Mouse (Mus musculus) embryo, embryonic 11.5 days (tissue): ENCODE data around the gene Arhgap15.

ENCODE experiments used
- DNase-seq: peaks from one replicate; pipeline ENCODE4 v3.0.0-alpha.2; 2012; ENCODE audit warnings: low read depth, low spot score

Gene Arhgap15

GRCm38 (mm10) chr2:44353594-44353993, 605.0 kb downstream of the Arhgap15 start:
- DNase-seq, result no peak

- DNase-seq, result no peak
Observed at GRCm38 (mm10) chr2:44354786-44355185, 606.2 kb downstream of the Arhgap15 start.

DNA sequence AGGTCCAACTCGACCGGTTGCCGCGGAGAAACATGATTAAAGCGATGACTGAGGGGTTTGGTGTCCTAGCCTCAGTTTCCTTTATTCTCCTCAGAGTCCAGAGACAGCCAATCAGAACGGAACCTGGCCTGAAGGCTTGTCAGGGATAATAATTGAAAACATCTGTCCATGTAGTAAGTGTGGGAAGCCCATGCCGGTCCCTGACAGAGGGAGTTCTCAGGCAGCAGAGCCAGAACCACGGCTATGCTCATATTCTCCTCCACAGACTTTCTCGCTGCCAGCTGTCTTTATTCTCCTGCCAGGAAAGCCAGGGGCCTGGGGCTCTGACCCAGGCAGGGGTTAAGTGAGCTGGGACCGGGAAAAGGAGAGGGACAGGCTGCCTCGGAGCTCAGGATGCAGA, 606.7 kb downstream of the Arhgap15 start:
- no peak for DNase-seq

- DNase-seq, result no peak
Observed at GRCm38 (mm10) chr2:44356248-44356886, 607.7 kb downstream of the Arhgap15 start.

- DNase-seq, result no peak
Observed at GRCm38 (mm10) chr2:44356887-44357251, 608.2 kb downstream of the Arhgap15 start.

- DNase-seq, result no peak
Observed at GRCm38 (mm10) chr2:44380225-44380624, 631.6 kb downstream of the Arhgap15 start.

DNA sequence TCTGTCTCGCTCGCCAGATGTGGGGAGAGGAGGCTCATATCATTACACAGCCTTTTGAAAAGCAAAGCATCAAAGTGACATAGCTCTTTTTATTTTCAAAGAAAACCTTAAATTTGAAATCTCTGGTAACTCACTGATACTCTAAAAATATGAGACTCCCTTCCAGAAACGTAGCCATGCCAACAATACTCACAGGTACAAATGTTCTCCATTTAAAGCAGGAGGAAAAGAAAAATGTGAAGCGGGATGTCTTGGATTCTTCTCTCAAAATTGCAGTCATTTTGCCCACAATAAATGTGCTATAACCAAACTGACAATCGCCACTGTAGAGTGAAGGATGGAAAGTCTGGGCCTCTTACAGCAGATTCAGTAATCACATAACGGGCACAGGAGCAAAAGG, 635.9 kb downstream of the Arhgap15 start:
- DNase-seq, result no peak

GRCm38 (mm10) chr2:44389556-44389955, 640.9 kb downstream of the Arhgap15 start:
- DNase-seq, result no peak

DNA sequence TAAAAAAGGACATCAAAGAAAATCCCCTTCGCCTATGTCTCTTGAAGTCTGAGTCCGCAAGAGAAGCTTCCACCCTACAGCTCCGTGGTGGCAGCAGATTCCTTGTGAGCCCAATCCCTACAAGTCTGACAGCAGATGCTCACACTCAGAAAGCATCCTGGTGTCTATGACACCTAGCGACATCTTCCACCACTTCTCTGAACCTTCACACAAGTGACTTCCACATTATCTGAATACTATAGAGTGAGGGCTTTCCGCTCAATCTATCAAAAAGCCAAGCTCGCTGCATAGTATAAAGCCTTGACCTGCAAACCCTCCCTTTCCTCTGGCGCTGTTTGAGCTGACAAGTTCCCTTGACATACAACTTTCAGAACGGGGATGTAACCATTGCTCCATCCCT, 645.2 kb downstream of the Arhgap15 start:
- no peak for DNase-seq

DNA sequence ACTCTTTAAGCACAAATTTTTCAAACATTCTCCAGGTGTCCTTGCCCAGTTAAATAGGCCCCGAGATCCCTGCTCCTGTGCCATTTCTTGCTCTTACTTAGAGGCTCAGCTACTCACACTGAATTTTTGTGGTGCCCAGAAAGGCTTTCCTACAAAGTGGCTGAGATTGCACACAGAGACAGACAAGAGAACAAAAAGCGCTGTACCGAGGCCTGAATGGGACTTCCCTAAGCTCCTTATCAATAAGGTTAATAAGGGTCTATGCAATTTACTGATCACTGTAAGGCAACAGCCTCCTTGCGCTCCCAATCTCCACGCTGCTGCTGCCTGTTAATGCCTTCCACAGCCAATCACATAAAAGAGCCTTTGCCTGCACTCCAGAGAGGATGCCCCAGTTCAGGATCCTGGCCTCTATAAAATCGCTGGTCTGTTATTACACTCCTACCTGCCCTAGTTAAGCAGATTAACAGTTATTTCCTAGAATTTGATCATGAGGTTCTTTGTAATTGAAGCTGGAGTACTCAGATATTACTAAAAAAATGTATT, 646.4 kb downstream of the Arhgap15 start:
- no peak for DNase-seq

DNA sequence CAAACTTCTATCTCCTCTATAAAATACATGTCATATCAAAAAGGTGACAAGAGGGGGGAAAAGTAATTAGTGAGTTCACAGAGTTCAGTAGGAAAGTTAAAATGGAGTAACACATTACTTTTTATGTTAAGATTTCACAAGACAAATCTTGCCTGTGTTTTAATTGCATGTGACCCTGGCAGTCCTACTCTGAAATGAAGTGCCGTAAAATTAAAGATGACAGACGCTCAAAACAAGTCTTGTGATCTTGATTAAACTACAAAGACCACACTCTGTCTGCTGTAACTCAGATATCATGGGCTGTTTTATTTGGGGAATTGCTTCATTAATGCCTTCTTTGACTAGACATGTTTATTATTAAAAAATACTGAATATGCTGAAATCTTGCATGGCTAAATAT, 647.0 kb downstream of the Arhgap15 start:
- no peak for DNase-seq

DNA sequence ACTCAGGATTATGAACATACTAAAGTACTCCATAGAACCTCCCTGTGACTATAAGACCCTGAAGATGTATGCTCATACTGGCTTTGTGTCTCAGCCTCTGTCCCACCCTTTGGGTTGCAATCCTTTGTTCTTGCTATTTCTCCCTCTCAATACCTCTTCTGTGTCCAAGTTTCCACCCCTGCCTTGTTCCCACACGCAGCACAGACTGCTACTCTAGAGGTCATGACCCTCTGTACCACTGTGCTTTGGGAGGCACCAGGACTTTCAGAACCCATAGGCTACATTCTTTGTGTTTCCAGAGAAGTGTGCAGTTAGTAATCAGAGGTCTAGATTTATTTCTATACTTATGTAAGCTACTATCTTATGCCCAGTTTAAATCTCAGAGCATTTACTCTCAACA, 648.6 kb downstream of the Arhgap15 start:
- DNase-seq, result no peak

GRCm38 (mm10) chr2:44397735-44398337, 649.2 kb downstream of the Arhgap15 start:
- DNase-seq, result no peak

DNA sequence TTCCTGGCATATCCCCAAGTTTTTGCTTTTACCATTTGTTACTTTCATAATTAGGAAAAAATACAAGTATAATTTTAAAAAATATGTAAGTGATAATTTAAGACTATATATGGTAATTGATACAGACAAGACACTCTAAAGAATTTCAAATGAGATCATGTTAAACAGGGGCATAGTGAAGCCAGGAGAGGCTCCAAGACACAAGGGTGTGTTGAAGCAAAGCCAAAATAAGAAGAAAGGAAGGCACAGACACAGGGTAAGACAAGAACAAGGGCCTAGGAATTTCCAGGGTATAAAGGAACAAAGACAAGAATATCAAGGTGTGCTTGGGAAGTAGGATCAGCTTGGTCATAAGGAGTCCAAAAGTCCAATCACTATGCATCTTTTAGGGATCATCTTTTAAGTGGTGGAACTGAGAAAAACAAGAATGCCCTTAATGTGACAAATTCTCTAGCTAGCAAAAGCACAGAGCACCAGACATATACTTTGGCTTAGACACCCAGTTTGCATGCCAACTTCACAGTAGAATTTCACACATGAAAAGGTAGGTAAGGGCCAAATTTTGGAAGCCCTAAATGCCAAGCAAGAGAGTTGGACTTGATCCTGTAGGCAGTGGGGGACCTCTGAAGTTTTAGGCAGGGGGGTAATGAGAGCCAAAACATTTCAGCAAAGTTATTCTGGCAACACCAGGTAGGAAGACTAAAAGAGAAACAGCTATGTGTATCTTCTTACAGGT, 650.7 kb downstream of the Arhgap15 start:
- no peak for DNase-seq

- no peak for DNase-seq
Observed at GRCm38 (mm10) chr2:44401704-44402422, 653.2 kb downstream of the Arhgap15 start.

GRCm38 (mm10) chr2:44411660-44412059, 663.0 kb downstream of the Arhgap15 start:
- DNase-seq, result no peak

DNA sequence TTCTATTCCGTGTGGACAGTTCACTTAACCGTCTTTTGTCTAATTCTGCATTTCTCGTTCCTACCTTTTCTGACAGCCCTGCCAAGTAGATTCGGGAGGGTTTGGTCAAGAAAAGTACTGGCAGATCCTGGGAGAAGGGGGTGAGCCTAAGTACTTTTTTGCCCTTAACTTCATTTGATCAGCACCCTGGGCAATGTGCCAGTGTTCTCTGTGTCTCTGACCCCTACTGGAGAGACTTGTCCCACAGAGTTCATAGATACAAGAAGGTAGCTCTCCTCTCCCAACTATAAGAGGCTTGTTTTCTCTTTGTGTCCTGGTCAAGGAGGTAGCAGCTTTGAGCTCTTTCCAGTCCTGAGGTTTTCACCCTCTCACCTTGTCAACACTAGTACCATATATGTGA, 667.7 kb downstream of the Arhgap15 start:
- no peak for DNase-seq

DNA sequence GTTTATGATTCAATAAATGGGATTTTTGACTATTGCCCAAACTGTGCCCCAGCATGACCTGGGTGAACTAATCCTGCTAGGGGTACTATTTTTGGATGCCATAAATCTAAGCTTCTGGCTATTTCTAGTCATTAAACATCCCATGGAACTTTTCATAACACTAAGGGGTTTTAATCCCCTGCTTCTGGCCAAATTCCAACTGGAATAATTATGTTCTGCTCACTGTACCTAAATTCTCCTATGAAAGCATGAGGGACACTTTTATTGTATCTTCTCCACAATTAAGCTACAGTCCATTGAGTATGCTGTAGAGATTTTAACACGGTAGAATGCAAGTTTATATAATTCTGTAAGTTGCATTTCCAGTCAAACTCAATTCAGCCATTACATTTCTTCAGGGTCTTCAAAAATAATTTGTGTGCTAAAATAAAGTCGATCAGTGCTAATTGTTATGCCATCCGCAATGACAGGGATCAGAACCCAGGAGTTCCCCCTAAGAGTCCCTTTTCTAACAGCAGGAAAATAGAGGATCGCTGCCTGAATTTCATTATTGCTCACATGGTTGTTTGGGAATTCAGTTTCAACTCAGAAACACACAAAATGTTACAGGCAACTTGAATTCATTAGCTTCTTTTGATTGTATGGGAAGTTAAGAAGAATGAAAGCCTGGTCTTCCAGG, 671.1 kb downstream of the Arhgap15 start:
- DNase-seq, result no peak

- no peak for DNase-seq
Observed at GRCm38 (mm10) chr2:44430521-44430920, 681.9 kb downstream of the Arhgap15 start.

- no peak for DNase-seq
Observed at GRCm38 (mm10) chr2:44436652-44437051, 688.0 kb downstream of the Arhgap15 start.

- no peak for DNase-seq
Observed at GRCm38 (mm10) chr2:44437496-44438057, 689.0 kb downstream of the Arhgap15 start.
